Mouse (Mus musculus): ENCODE results near the gene Lrba.

Lrba gene

GRCm38 (mm10) chr3:86253791-86254190 is 29.3 kb downstream of the Lrba start:
- no peak for DNase-seq (ENCODE audit: low spot score in 2 of 2)

- no peak for DNase-seq (ENCODE audit: low spot score in 2 of 2)
These were observed 43.7 kb downstream of the Lrba start for GRCm38 (mm10) chr3:86268074-86268702.

- no peak for DNase-seq (ENCODE audit: low spot score in 2 of 2)
These were observed 51.2 kb downstream of the Lrba start for GRCm38 (mm10) chr3:86275651-86276050.

GRCm38 (mm10) chr3:86291326-86291725 is 66.8 kb downstream of the Lrba start:
- DNase-seq (ENCODE audit: low spot score in 2 of 2): no peak

- DNase-seq (ENCODE audit: low spot score in 2 of 2): no peak
These were observed 70.4 kb downstream of the Lrba start for GRCm38 (mm10) chr3:86294866-86295265.

GRCm38 (mm10) chr3:86296214-86296613 is 71.7 kb downstream of the Lrba start:
- DNase-seq (ENCODE audit: low spot score in 2 of 2): no peak

GRCm38 (mm10) chr3:86308833-86309232 is 84.4 kb downstream of the Lrba start:
- DNase-seq (ENCODE audit: low spot score in 2 of 2): no peak

- DNase-seq (ENCODE audit: low spot score in 2 of 2): no peak
These were observed 85.7 kb downstream of the Lrba start for GRCm38 (mm10) chr3:86310216-86310615.

GRCm38 (mm10) chr3:86311406-86311805 is 86.9 kb downstream of the Lrba start:
- no peak for DNase-seq (ENCODE audit: low spot score in 2 of 2)

- no peak for DNase-seq (ENCODE audit: low spot score in 2 of 2)
These were observed 93.2 kb downstream of the Lrba start for GRCm38 (mm10) chr3:86317636-86318035.

GRCm38 (mm10) chr3:86328531-86328930 is 104.1 kb downstream of the Lrba start:
- no peak for DNase-seq (ENCODE audit: low spot score in 2 of 2)

GRCm38 (mm10) chr3:86343261-86343660 is 118.8 kb downstream of the Lrba start:
- DNase-seq (ENCODE audit: low spot score in 2 of 2): no peak

- DNase-seq (ENCODE audit: low spot score in 2 of 2): no peak
These were observed 138.0 kb downstream of the Lrba start for GRCm38 (mm10) chr3:86362486-86362885.

- DNase-seq (ENCODE audit: low spot score in 2 of 2): no peak
These were observed 147.0 kb downstream of the Lrba start for GRCm38 (mm10) chr3:86371466-86371865.

- DNase-seq (ENCODE audit: low spot score in 2 of 2): no peak
These were observed 150.8 kb downstream of the Lrba start for GRCm38 (mm10) chr3:86375276-86375675.

GRCm38 (mm10) chr3:86382557-86382956 is 158.1 kb downstream of the Lrba start:
- no peak for DNase-seq (ENCODE audit: low spot score in 2 of 2)

GRCm38 (mm10) chr3:86385047-86385446 is 160.6 kb downstream of the Lrba start:
- DNase-seq (ENCODE audit: low spot score in 2 of 2): no peak

GRCm38 (mm10) chr3:86386246-86386645 is 161.8 kb downstream of the Lrba start:
- no peak for DNase-seq (ENCODE audit: low spot score in 2 of 2)

- no peak for DNase-seq (ENCODE audit: low spot score in 2 of 2)
These were observed 199.3 kb downstream of the Lrba start for GRCm38 (mm10) chr3:86423828-86424227.

GRCm38 (mm10) chr3:86426733-86427132 is 202.3 kb downstream of the Lrba start:
- DNase-seq (ENCODE audit: low spot score in 2 of 2): no peak

GRCm38 (mm10) chr3:86443497-86443896 is 219.0 kb downstream of the Lrba start:
- DNase-seq (ENCODE audit: low spot score in 2 of 2): no peak

GRCm38 (mm10) chr3:86451211-86451610 is 226.7 kb downstream of the Lrba start:
- no peak for DNase-seq (ENCODE audit: low spot score in 2 of 2)

- DNase-seq (ENCODE audit: low spot score in 2 of 2): no peak
These were observed 237.1 kb downstream of the Lrba start for GRCm38 (mm10) chr3:86461582-86461981.

GRCm38 (mm10) chr3:86489992-86490391 is 265.5 kb downstream of the Lrba start:
- no peak for DNase-seq (ENCODE audit: low spot score in 2 of 2)

Data from frontal cortex, postnatal 25 days (tissue).